In genomic region chr6:98105280-98106090, GRCm38 (mm10) we compare ENCODE assay signal across 8 mouse cellular contexts.
DNase-seq lines count a peak whose midpoint lies in the region; ATAC-seq lines count a peak whose summit lies in the region.

No protein-coding gene starts in this region.

- H3K9ac ChIP-seq in heart, embryonic 15.5 days = peak overlapping the region; percentile 57
- H3K9ac ChIP-seq in liver, embryonic 12.5 days = 0 out of 2 replicates have a peak overlapping the region, but pooled peaks have one; percentile 17

- H3K4me3 ChIP-seq in forebrain, embryonic 10.5 days = 0 out of 2 replicates have a peak overlapping the region, but pooled peaks have one; percentile 16
- H3K4me3 ChIP-seq in heart, embryonic 15.5 days = peak overlapping the region; percentile 53
- peak overlapping the region; percentile 41 for H3K4me3 ChIP-seq in liver, embryonic 12.5 days

- H3K27me3 ChIP-seq in forebrain, embryonic 10.5 days (ENCODE audit: poor library complexity, severe bottlenecking) = 0 out of 2 replicates have a peak, but pooled peaks cover 5% of the 10 kb centered on the region
- H3K27me3 ChIP-seq in heart, embryonic 15.5 days = no peaks in the 10 kb centered on the region
- no peaks in the 10 kb centered on the region for H3K27me3 ChIP-seq in liver, embryonic 12.5 days (replicated peaks)
- no peaks in the 10 kb centered on the region for H3K27me3 ChIP-seq in splenic B cell, adult 2 months (ENCODE audit: control insufficient read depth, insufficient read depth, low read length, poor library complexity, severe bottlenecking)

- no peak for ATAC-seq in heart, embryonic 15.5 days (replicated peaks; ENCODE audit: insufficient number of reproducible peaks, insufficient read depth, low FRiP score, low read depth)
- no peak for ATAC-seq in liver, embryonic 12.5 days

- H3K36me3 ChIP-seq in forebrain, embryonic 10.5 days (replicated peaks) = no peaks in the 10 kb centered on the region
- H3K36me3 ChIP-seq in heart, embryonic 15.5 days = no peaks in the 10 kb centered on the region
- H3K36me3 ChIP-seq in liver, embryonic 12.5 days = no peaks in the 10 kb centered on the region
- no peaks in the 10 kb centered on the region for H3K36me3 ChIP-seq in splenic B cell, adult 2 months (ENCODE audit: control insufficient read depth, insufficient read depth, low read length, poor library complexity, severe bottlenecking)

- DNase-seq in CD4-positive, CD25-positive, alpha-beta regulatory T cell, adult 2 months (ENCODE audit: low read depth, low spot score) = peak; percentile 89
- peak; percentile 71 for DNase-seq in brain, embryonic 18.5 days (ENCODE audit: low read depth, low spot score)
- peak; percentile 68 for DNase-seq in forebrain, embryonic 10.5 days (ENCODE audit: extremely low spot score, low spot score)
- peak; percentile 83 for DNase-seq in kidney, postnatal 14 days
- peak; percentile 90 for DNase-seq in naive thymus-derived CD4-positive, alpha-beta T cell, adult 2 months (ENCODE audit: low read depth)
- peak; percentile 82 for DNase-seq in splenic B cell, adult 2 months (ENCODE audit: low read depth, low spot score)

- no peaks in the 10 kb centered on the region for H3K9me3 ChIP-seq in forebrain, embryonic 10.5 days
- no peaks in the 10 kb centered on the region for H3K9me3 ChIP-seq in heart, embryonic 15.5 days (replicated peaks)
- no peaks in the 10 kb centered on the region for H3K9me3 ChIP-seq in liver, embryonic 12.5 days (replicated peaks)

- 63% methylated on average over 18 of the region's 18 CpGs for WGBS in forebrain, embryonic 10.5 days
- WGBS in heart, embryonic 15.5 days = 40% methylated on average over 18 of the region's 18 CpGs
- 48% methylated on average over 18 of the region's 18 CpGs for WGBS in liver, embryonic 12.5 days (ENCODE audit: insufficient replicate concordance)

- peak overlapping the region; percentile 74 for H3K4me2 ChIP-seq in heart, embryonic 15.5 days
- H3K4me2 ChIP-seq in liver, embryonic 12.5 days = peak overlapping the region; percentile 58

- peak overlapping the region; percentile 51; the same call in 1 of the 2 replicates for H3K27ac ChIP-seq in forebrain, embryonic 10.5 days
- no peak overlapping the region for H3K27ac ChIP-seq in heart, embryonic 15.5 days
- H3K27ac ChIP-seq in liver, embryonic 12.5 days = no peak overlapping the region

- H3K4me1 ChIP-seq in forebrain, embryonic 10.5 days = peaks cover 18% of the 10 kb centered on the region
- no peaks in the 10 kb centered on the region for H3K4me1 ChIP-seq in heart, embryonic 15.5 days (replicated peaks)
- peaks cover 5% of the 10 kb centered on the region; the same call in 1 of the 2 replicates for H3K4me1 ChIP-seq in liver, embryonic 12.5 days
